Mouse (Mus musculus) heart, embryonic 15.5 days (tissue): ENCODE measurements around the gene Arhgap4. TPM values are rescaled to one million over a fixed set of nuclear protein-coding genes. Genes with fewer than 3 reads are reported as not detected.

Source experiments
- ATAC-seq: fragments of 200-750 bp; cut with Nextera tagmentation; replicated peaks from 2 replicates; pipeline ENCODE4 v1.8.0; 2017; ENCODE audit warnings: low read depth, moderate TSS enrichment; ENCODE audit not compliant: insufficient number of reproducible peaks, insufficient read depth, low FRiP score
- H3K27ac ChIP-seq: fragments of 300-500 bp; sonication (generic); 2 replicates; pipeline ENCODE4 v1.5.1; 2015; ENCODE audit warnings: mild to moderate bottlenecking, inconsistent platforms
- H3K27me3 ChIP-seq: fragments of 300-500 bp; sonication (generic); 2 replicates; pipeline ENCODE4 v1.6.1; 2015; ENCODE audit warnings: inconsistent platforms
- H3K36me3 ChIP-seq: fragments of 300-500 bp; sonication (generic); 2 replicates; pipeline ENCODE4 v1.6.1; 2015; ENCODE audit warnings: mild to moderate bottlenecking, inconsistent platforms
- H3K4me1 ChIP-seq: fragments of 300-500 bp; sonication (generic); replicated peaks from 2 replicates; pipeline ENCODE4 v1.6.1; 2015; ENCODE audit warnings: inconsistent platforms
- H3K4me2 ChIP-seq: fragments of 300-500 bp; sonication (generic); 2 replicates; pipeline ENCODE4 v1.6.1; 2015; ENCODE audit warnings: inconsistent platforms, mild to moderate bottlenecking, moderate library complexity
- H3K4me3 ChIP-seq: fragments of 300-500 bp; sonication (generic); 2 replicates; pipeline ENCODE4 v1.5.1; 2015; ENCODE audit warnings: mild to moderate bottlenecking, inconsistent platforms
- H3K9ac ChIP-seq: fragments of 300-500 bp; sonication (generic); 2 replicates; pipeline ENCODE4 v1.6.1; 2015; ENCODE audit warnings: mild to moderate bottlenecking, inconsistent platforms
- H3K9me3 ChIP-seq: fragments of 300-500 bp; sonication (generic); replicated peaks from 2 replicates; pipeline ENCODE4 v1.6.1; 2016; ENCODE audit warnings: inconsistent platforms
- WGBS: fragments of 180-500 bp; shearing (Covaris S2); methylation state at CpG from one replicate; pipeline ENCODE4 v1.1.7; 2015; ENCODE audit warnings: mixed read lengths; 5-methylcytosine and 5-hydroxymethylcytosine counted together
- polyA plus RNA-seq: library from polyadenylated mRNA; unstranded; fragments of >200 nt; fragmentation: Nextera tagmentation; extraction: Ambion mirVana; gene quantifications from 2 replicates; pipeline ENCODE4 v1.2.1, GENCODE M21; 2015

The Arhgap4 gene
- polyA plus RNA-seq, 1 experiment from 2014 or later: 1.2 TPM

DNA sequence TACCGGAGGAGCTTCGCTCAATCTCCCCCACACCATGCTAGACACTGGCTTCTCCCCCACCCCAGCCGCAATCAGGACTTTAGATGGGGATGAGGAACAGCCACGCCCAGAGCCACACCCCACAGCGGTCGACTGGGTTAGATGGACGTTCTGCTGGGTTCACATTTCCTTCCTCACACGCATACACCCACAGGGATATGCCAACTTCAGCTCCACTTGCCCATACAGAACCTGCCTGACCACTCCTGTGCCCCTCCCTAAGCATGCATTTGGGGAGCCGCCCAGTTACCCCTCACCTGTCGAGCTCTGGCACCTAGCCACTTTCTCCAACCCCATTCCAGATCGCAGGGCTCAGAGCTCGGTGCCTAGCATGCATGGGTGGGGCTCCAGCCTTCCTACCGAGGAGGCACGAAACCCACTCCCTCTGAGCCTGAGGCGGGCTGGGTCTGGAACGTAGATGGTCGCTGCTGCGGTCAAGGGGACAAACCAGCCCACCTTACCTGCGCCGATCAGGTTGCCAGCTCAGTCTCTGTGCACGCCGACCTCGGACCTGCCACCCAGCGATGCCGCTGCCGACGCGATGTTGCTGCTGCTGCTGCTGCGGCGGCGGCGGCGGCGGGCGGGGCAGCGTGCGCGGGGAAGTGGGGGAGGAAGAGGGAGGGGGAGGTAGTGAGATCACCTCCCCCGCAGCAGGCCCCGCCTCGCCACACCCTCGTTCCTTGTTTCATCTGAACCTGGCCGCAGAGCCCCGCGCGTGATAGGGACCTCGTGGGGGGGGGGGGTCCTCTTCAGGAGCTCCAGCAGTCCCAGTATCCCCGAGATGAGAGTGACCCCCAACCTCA lies 41.3 kb downstream of the Arhgap4 start:
- Histone ChIP-seq H3K36me3 (no peaks in the 10 kb centered on the region), H3K9ac (no peak overlapping the region), H3K9me3 (no peaks in the 10 kb centered on the region), H3K27me3 (peaks cover 21% of the 10 kb centered on the region), H3K4me1 (peaks cover 5% of the 10 kb centered on the region; the same call in 1 of the 2 replicates), H3K4me2 (peak overlapping the region; percentile 71), H3K27ac (no peak overlapping the region), H3K4me3 (peak overlapping the region; percentile 43)
- 10% methylated on average over 38 of the region's 48 CpGs for WGBS
- no peak for ATAC-seq

DNA sequence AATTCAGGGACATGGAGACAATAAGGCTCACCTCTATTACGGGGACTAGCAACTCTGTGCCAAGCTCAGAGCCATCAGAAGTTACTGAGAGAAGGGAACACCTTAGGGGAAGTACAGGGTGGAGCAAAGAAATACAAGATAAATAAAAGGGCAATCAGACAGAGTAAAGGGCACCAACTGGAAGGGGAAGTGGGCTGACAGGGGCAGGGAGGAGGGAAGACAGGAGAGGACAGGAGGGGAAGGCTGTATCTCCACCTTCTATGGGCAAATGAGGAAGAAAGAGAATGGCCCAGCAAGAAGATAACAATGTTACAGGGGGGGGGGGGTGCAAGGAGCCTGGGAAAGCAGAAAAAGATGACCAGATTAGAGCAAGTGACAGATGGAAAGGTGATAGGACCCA lies 44.7 kb downstream of the Arhgap4 start:
- no peak for ATAC-seq
- WGBS: 78% methylated on average over 1 of the region's 1 CpGs
- Histone ChIP-seq H3K27me3 (peaks cover 21% of the 10 kb centered on the region), H3K4me3 (no peak overlapping the region), H3K4me1 (peaks cover 5% of the 10 kb centered on the region; the same call in 1 of the 2 replicates), H3K9me3 (no peaks in the 10 kb centered on the region), H3K27ac (no peak overlapping the region), H3K36me3 (no peaks in the 10 kb centered on the region), H3K4me2 (no peak overlapping the region), H3K9ac (no peak overlapping the region)

DNA sequence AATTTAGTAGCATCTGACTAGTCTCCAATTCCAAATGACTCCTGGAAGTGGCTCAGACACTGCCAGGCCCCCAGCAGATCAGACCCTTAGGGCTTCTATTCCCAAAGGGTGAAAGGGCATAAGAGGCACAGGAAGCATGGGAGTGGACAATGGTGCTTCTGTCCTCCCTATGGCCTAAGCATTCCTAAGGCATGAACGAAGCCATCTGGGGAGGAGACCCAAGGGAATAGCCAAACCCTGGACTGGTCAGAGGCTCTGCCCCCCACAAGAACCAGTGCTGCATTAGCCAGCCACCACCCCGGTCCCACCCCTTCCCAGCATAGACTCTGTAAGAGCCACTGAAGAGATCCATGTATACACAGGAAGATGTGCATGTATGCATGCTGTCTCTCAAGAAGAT lies 45.8 kb downstream of the Arhgap4 start:
- Histone ChIP-seq H3K9ac (no peak overlapping the region), H3K4me1 (peaks cover 5% of the 10 kb centered on the region; the same call in 1 of the 2 replicates), H3K27me3 (peaks cover 21% of the 10 kb centered on the region), H3K4me2 (no peak overlapping the region), H3K36me3 (no peaks in the 10 kb centered on the region), H3K4me3 (no peak overlapping the region), H3K9me3 (no peaks in the 10 kb centered on the region), H3K27ac (no peak overlapping the region)
- 70% methylated on average over 2 of the region's 2 CpGs for WGBS
- ATAC-seq: no peak

DNA sequence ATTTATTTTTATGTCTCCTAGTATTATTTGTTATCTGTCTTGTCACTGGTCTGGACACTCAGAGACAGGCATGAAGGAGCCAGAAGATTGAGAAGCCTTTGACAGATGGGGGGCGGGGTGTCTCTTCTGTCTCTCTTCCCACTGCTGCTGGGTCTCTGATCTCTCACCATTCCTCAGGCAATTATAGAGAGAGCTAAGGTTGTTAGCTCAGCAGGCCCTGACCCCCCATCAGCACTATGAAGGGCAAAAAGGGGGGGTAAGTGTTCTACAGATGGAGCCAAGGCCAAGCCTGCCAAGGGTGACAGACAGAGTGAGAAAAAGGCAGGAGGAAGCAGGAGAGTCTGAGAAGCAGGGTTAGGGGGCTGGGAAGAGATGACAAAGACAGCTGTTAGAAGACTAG lies 49.7 kb downstream of the Arhgap4 start:
- Histone ChIP-seq H3K27me3 (no peaks in the 10 kb centered on the region), H3K27ac (no peak overlapping the region), H3K4me1 (no peaks in the 10 kb centered on the region), H3K4me2 (no peak overlapping the region), H3K9me3 (no peaks in the 10 kb centered on the region), H3K9ac (no peak overlapping the region), H3K36me3 (no peaks in the 10 kb centered on the region), H3K4me3 (no peak overlapping the region)
- ATAC-seq: no peak
- 20% methylated on average over 1 of the region's 1 CpGs for WGBS

DNA sequence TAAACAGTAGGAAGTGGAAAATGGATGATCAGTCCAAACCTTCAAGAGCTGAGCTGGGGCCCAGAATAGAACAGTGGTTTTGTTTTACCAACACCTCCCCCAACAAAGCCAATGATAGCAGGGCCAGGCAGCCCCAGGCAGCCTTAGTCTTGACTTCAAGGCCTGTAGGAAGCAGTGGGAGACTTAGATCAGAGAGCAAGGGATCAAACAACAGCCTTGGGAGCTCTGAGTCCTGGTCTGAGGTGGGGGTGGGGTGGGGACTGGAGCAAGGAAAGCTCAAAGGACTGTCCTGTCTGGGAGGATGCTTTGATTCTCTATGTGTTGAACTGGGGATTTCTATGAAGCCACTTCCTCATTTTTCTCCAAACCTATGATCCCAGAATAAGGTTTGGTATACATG lies 50.2 kb downstream of the Arhgap4 start:
- ATAC-seq: no peak
- H3K9me3 ChIP-seq: no peaks in the 10 kb centered on the region

DNA sequence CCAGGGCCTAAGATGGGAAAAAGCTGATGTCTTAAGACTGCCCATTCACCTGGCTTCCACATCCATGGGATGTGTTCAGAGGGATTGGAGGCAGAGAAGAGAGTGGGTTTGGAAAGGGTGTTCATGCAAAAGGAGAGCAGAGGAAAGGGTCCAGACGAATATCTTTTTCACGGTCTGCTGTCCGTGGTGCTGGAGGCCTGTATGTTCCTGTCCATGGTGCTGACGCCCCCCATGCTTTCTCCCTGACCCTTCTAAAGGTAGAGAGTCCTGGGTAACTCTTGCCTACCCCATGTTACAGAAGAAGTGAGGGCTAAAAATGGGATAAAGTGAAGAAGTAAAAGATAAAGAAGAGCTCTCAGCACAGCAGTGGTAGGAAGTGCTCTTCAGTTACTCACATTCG lies 52.3 kb downstream of the Arhgap4 start:
- no peak for ATAC-seq
- H3K4me1 ChIP-seq: no peaks in the 10 kb centered on the region
- no peaks in the 10 kb centered on the region for H3K27me3 ChIP-seq
- no peaks in the 10 kb centered on the region for H3K9me3 ChIP-seq
- H3K27ac ChIP-seq: no peak overlapping the region
- no peaks in the 10 kb centered on the region for H3K36me3 ChIP-seq
- no peak overlapping the region for H3K4me3 ChIP-seq
- H3K4me2 ChIP-seq: no peak overlapping the region
- WGBS: 14% methylated on average over 5 of the region's 5 CpGs
- H3K9ac ChIP-seq: no peak overlapping the region

More for the DNA sequence above, 50.2 kb downstream of the Arhgap4 start:
- no peaks in the 10 kb centered on the region for H3K36me3 ChIP-seq
- no peak overlapping the region for H3K9ac ChIP-seq
- H3K4me2 ChIP-seq: no peak overlapping the region
- H3K4me1 ChIP-seq: no peaks in the 10 kb centered on the region
- no peak overlapping the region for H3K4me3 ChIP-seq
- H3K27ac ChIP-seq: no peak overlapping the region
- H3K27me3 ChIP-seq: no peaks in the 10 kb centered on the region

DNA sequence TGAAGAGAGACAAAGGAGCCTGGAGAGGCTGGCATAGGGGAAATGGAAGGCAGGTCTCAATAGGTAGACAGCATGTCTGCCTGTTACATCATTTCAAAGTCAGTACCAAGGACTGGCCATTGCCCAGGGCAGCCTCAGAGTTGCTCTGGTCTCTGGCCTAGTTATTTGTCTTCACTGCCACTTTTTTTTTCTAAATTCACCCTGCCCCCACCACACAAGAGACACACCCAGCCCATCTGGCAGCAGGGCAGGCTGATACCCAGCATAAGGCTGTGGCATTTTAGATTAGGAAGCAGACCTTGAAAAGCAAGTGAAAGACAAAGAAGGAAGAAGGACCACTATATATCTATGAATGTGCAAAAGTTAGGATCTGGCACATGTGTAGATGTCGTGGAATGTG lies 53.8 kb downstream of the Arhgap4 start:
- H3K9me3 ChIP-seq: no peaks in the 10 kb centered on the region
- H3K4me2 ChIP-seq: no peak overlapping the region
- no peaks in the 10 kb centered on the region for H3K36me3 ChIP-seq
- H3K4me3 ChIP-seq: no peak overlapping the region
- H3K27me3 ChIP-seq: no peaks in the 10 kb centered on the region
- no peaks in the 10 kb centered on the region for H3K4me1 ChIP-seq
- no peak overlapping the region for H3K9ac ChIP-seq
- ATAC-seq: no peak
- WGBS: 70% methylated on average over 1 of the region's 1 CpGs
- H3K27ac ChIP-seq: no peak overlapping the region

DNA sequence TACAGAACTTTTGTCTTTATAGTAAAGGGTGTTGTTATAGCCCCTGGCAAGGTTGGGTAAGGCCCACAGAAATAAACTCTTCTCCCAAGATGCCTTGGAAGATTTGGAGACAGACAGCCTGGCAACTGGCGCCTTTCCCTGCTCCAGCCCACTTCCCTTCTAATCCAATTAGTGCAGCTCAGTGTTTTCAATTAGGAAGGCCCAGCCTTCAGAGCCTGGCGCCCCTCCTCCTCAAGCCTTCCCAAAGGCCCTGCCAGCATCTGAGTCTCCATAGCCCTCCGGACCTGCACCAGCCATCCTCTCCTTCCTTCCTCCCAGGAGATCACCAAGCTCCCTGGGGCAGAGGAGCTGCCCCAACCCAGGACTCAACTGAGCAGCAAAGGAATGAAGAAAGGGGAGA lies 54.4 kb downstream of the Arhgap4 start:
- Histone ChIP-seq H3K36me3 (no peaks in the 10 kb centered on the region), H3K4me3 (no peak overlapping the region), H3K9ac (no peak overlapping the region), H3K27ac (no peak overlapping the region), H3K4me2 (no peak overlapping the region), H3K4me1 (no peaks in the 10 kb centered on the region), H3K9me3 (no peaks in the 10 kb centered on the region), H3K27me3 (no peaks in the 10 kb centered on the region)
- no peak for ATAC-seq
- 29% methylated on average over 3 of the region's 3 CpGs for WGBS

DNA sequence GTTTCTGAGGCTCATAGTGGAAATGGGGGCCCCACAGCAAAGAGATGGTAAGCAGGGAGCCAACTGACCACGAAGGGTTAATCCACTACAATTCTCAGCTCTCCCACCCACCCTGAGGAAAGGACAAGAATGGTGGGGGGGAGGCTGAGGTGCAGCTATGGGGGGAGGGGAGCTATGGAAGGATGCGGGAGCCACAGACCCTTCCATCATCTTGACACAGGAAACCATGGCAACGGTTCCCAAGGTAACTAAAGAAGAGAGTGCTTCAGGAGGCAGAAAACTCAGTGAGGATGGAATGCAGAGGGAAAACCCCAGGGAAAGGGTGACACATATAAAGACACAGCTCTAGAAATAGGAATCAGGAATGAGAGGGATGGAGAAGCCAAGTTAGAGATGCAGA lies 57.0 kb downstream of the Arhgap4 start:
- no peak overlapping the region for H3K27ac ChIP-seq
- ATAC-seq: no peak
- WGBS: 69% methylated on average over 3 of the region's 3 CpGs
- no peaks in the 10 kb centered on the region for H3K9me3 ChIP-seq
- H3K9ac ChIP-seq: no peak overlapping the region
- no peak overlapping the region for H3K4me2 ChIP-seq
- H3K36me3 ChIP-seq: no peaks in the 10 kb centered on the region
- H3K4me3 ChIP-seq: no peak overlapping the region
- peaks cover 3% of the 10 kb centered on the region; the same call in 1 of the 2 replicates for H3K27me3 ChIP-seq
- no peaks in the 10 kb centered on the region for H3K4me1 ChIP-seq

DNA sequence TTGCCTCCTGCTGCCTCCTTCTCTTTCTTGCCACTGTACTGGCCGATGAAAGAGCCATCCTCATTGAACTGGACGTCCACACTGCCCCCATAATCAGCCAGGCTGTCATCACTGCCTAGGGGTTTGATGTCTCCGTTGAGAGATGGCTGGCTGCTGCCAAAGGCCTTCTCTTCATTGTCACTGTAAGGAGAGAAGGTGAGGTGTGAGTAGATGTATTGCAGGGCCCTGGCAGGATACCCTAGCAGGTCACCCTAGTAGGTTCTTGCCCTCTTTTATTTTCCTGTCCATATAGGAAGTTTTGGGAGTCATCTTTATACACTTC lies 66.6 kb downstream of the Arhgap4 start:
- 44% methylated on average over 3 of the region's 3 CpGs for WGBS
- no peak overlapping the region for H3K27ac ChIP-seq
- no peaks in the 10 kb centered on the region for H3K36me3 ChIP-seq
- peak; percentile 75 for ATAC-seq
- no peak overlapping the region for H3K4me2 ChIP-seq
- H3K4me1 ChIP-seq: no peaks in the 10 kb centered on the region
- no peak overlapping the region for H3K4me3 ChIP-seq
- H3K9ac ChIP-seq: no peak overlapping the region
- no peaks in the 10 kb centered on the region; the same call in 1 of the 2 replicates for H3K27me3 ChIP-seq
- no peaks in the 10 kb centered on the region for H3K9me3 ChIP-seq

DNA sequence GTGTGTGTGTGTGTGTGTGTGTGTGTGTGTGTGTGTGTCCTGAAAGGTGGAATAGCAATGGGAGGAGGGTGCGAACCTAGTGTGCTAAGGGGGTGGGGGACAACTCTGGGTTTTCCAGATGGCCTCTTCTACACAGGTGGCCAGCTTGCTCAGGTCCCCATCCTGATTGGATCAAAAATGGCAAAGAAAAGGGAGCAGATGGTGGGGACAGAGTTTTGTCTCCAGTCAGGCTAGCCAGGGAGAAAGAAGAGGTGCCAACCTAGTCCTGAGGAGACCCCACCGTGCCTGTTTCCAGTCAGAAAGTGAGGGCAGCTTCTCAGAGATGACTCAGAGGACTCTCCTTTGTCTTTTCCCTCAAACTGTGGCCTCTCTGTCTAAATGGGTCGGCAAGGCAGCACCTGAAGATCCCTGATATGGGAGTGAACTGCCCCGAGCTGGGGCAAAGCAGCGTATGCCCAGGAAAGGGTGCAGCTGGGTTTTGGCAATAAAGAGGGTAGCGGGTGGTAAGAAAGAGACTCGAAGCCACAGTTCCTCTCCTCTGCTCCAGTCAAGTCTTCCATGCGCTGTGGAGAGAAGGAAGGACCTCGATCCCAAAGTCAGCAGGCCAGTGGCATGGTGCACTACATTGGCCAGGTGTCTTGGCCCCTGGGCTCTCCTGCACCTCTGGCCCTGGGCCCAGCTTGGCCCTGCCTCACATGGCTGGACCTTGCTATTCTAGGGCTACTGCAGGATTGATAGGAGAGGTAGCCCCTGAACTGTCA lies 67.2 kb downstream of the Arhgap4 start:
- H3K4me2 ChIP-seq: no peak overlapping the region
- no peak overlapping the region for H3K4me3 ChIP-seq
- H3K9ac ChIP-seq: no peak overlapping the region
- ATAC-seq: no peak; the same call in 1 of the 2 replicates
- H3K36me3 ChIP-seq: no peaks in the 10 kb centered on the region
- H3K27me3 ChIP-seq: no peaks in the 10 kb centered on the region; the same call in 1 of the 2 replicates
- H3K27ac ChIP-seq: no peak overlapping the region
- H3K4me1 ChIP-seq: no peaks in the 10 kb centered on the region
- no peaks in the 10 kb centered on the region for H3K9me3 ChIP-seq
- WGBS: 62% methylated on average over 9 of the region's 9 CpGs
